Mouse (Mus musculus) gastrocnemius, postnatal 36 days (tissue): ENCODE data around the gene Lrrc4c. TPM values are rescaled to one million over a fixed set of nuclear protein-coding genes. Genes with fewer than 3 reads are reported as not detected.
A peak's percentile ranks its signal among the peaks of the same experiment; 100 is the strongest.

Experiments used
- DNase-seq, 2 experiments: peaks; one replicate each; pipeline ENCODE4 v3.0.0; 2022
- intact Hi-C: fragments of 180-260 bp; cut with DNase I; formaldehyde crosslinking; loops from one replicate; pipeline ENCODE4 v1.15.1; 2025
- long read RNA-seq, 2 experiments: library from polyadenylated mRNA; stranded (forward); transcript quantifications; one replicate each; pipeline ENCODE4 v2.0.0; 2021
- total RNA-seq, 2 experiments: library from RNA; stranded (reverse); gene quantifications; 2 replicates each; pipeline ENCODE4 v1.2.3; 2021

Lrrc4c gene
- total RNA-seq = under 1 TPM; 0.08 to 0.22 TPM
- long read RNA-seq, experiment 1 = 0 reads
- long read RNA-seq, experiment 2 = 0 reads

DNA sequence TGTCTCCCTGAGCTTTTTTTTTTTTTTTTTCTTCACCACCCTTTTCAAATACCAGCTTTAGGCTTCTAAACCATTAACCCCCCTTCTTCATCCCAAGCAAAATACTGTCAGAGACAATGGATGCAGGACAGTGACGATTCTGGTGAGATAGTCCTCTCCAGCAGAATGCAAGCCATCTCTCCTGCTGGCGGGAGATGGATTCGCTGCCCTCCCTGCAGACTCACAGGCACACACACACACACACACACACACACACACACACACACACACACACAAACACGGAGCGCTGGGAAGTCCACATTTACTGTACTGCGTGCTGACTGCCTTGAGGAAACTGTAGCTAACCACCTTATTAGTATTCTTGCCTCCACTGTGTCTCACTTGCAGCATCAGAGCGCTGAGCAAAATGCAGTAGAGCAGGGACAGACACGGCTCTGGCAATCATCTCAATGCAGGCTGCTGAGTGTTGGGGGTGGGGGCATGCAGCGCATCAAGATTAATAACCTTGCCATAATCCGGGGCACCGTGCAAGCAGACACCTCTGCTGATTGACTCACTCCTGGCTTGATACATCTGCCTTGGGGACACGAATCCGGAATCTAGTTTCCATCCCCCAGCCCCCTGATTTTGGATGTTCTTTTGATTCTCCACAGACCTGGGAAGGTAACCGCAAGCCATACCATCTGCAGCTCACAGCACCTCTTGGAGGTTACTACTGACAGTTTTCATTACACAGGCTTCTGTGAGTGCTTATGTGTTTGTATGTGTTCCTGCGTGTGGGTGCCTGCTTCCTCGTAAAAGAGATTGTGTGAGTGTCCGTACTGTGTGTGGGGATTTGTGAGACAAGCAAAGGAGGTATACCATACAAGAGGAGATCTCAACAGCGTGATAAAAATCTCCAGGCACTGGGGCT lies at the start of gene Lrrc4c:
TSS of gene Lrrc4c (plus strand) at position 783 of the 913 bp plus-strand sequence.
- intact Hi-C loops = no loop called here
- DNase-seq = no peak

DNA sequence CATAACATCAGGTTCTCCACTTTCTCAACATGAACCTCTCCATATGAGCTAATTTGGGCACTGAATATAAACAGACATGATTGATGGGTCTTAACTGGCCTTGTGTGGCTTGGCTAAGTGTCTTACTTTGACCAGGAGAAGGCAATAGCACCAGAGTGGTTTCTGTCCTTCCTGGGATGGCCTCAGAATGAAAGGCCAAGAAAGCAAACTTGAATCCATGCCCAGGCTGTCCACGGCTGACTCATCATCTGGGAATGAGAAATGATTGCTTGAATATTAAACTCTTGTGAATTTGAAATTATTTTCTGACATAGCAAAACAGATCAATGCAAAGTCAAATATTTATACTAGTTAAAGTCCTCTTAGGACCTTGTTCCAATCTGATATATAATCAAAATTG lies 42.9 kb upstream of the Lrrc4c start:
- intact Hi-C loops = no loop called here
- peak in 1 of 2 experiments; percentile 7 for DNase-seq

DNA sequence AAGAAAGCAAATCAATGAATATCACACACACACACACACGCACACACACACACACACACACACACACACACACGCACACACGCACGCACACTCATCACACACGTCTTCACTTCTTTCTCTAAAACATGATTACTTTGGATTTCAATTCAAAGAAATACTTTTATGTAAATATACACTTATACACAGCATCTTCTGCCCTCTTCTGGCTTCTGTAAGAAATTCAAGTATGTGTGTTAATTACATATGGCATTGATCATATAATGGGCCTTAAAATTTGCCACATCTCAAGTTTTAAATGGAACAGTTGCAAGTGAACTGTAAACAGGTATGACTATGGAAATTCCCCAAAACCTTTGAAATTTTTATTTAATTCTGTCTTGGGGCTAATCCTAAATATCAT lies 35.0 kb upstream of the Lrrc4c start:
- intact Hi-C loops = no loop called here
- DNase-seq = no peak

DNA sequence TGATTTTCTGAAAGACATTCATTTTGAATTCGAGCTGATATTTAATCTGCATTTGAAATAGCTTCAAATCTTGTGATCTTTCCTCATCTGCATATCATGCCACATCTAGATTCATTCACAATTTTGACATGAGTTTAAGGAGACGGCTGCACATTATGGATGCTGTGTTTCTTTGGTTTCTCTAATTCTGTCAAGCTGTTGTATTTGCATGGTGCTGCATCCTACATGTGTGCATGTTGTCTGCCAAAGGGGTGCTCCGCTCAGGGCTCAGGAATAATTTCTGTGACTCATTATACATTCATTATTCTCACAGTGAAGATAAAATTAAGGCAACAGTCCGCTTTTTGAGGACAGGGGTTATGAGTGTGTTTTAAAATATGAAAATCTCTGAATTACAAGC lies 30.5 kb upstream of the Lrrc4c start:
- intact Hi-C loops = no loop called here
- no peak for DNase-seq

DNA sequence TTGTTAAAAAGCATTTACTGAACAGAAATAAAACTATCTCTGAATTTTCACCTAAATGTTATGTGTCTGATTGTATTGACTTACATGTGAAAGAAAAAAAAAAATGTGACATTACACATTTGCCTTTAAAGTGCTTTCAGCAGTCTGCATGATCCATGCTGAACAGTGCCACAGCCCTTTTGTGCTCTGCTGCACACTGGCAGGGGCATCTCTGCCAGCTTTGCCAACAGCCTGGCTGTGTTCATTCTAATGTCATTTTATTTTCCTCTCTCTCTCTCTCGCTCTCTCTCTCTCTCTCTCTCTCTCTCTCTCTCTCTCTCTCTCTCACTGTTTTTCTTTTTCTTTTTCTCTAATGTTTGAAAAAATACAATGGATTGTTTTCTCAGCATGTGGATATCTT lies 27.4 kb upstream of the Lrrc4c start:
- intact Hi-C loops = no loop called here
- no peak for DNase-seq

DNA sequence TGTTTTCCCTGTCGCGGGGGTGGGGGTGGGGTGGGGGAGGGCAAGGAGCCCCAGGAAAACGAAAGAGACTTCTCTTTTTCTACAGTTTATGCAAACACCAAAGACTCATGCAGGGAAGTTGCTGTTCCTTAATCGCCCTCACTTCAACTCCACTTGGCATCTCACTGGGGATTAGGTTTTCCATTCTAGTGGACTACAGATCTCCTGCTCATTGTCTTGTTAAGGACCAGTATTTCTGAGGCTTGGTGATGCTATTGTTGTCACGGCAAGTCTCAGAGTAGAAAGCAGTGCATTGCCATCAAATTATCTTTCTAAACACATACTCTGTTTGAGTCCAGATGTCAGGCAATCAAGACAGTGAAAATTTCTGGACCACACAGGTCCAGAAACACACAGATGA lies 2.9 kb upstream of the Lrrc4c start:
- intact Hi-C loops = no loop called here
- no peak for DNase-seq

DNA sequence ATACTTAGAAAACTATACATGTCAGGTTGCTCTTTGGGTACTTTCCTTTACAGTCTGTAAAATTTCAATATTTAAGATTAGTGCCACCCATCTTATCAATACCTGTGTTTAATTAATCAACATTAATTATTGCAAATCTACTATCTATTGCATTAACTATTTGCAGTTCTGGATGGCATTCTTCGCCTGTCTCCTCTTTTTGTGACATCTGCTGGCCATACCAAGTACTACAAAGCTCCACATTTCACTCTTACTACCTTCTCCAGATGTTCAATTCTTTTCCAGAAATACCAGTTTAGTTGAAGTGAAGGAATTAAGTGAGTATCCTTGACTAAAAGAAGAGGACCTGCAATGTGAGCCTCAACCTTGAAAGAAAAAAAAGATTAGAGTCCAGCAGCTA lies 1.4 kb upstream of the Lrrc4c start:
- DNase-seq = no peak
- intact Hi-C loops = no loop called here

DNA sequence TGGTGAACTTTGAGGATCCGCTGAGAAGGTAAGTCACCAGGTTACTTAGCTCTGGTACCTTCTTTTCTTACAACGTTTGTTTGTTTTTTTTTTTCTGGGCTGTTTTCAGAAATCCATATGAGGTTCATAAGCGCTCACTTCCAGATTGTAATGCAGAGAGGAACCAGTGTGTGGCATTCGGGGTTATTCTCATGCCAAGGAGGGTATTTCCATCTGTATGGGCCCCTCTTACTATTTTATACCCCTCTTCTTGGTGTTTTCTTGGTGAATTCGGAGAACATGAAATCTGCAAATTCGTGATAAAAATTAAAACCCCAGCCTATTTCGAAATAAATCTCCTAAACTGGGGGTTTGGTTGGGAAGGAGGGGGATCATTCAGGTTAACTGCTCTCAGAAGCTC lies 587 bp downstream of the Lrrc4c start:
- DNase-seq = no peak
- intact Hi-C loops = no loop called here

DNA sequence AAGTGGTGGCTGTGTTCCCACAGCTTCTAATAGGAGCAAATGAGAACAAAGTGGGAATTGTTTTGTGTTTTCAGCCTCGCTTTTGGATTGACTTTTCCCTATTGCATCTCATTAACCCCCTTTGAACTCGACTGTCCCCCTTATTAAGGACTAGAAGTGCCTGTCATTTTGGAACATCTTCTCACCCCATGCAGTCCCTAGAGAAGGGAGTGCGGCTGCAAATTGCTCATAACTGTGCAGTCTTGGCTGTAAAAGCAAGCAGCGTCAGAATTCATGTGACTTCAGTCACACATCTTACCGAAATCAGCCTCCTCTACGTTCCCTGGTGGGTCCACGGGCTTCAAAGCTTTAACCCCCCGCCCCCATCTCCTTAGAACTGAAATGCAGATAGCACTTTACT lies 1.2 kb downstream of the Lrrc4c start:
- no peak for DNase-seq
- intact Hi-C loops = no loop called here

DNA sequence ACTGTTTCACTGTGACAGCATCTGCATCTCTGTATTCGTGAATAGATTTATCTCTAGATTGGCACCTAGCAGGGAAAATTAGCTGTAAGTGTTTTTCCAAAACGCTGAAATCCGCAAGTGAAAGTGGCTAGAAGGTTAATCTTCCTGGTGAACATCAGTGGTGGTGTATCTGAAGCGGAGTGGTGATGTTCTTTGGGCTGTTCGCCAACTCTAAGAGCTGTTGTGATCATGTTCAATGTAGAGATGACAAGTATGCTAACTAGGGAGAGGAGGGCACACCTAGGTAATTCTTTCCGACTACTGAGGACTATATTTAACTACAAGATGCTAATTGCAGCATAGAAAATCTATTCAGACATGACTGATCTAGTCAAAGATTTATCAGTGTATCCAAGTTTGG lies 1.7 kb downstream of the Lrrc4c start:
- no peak for DNase-seq
- intact Hi-C loops = no loop called here

DNA sequence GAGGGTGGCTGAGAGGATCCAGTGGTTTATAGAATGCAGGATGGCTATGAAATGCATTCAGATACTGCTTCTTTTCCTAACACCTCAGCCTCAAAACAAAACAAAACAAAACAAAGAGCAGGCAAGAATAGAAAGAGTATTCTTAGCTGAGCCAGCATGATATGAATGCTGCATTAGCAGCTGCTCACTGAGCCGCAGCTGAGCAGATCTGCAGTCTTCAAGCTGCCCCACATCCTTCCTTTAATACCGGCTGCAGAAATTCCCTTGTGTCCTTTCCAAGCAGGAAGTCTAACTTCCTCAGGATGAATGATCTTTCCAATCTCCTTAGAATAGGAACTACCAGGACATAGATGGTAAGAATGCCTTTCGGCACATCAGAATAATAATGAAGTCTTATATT lies 16.7 kb downstream of the Lrrc4c start:
- intact Hi-C loops = no loop called here
- DNase-seq = no peak

DNA sequence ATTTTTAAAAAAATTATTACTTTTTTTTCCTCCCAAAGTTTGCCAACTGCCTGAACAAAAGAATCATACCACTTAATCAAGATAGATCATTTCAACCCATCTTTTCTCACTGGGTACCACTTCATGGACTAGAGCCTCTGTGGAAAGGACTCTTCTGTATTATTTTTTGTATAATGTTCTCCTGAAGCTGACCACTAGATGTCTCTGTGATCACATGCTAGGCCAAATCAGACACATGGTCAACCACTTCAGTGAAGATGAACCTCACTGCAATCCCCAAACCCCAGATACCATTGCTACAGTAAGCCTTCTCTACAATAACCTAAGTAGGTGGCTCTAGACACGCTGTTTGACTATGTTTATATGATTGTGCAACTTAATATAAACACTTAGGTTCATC lies 19.4 kb downstream of the Lrrc4c start:
- intact Hi-C loops = no loop called here
- DNase-seq = no peak

DNA sequence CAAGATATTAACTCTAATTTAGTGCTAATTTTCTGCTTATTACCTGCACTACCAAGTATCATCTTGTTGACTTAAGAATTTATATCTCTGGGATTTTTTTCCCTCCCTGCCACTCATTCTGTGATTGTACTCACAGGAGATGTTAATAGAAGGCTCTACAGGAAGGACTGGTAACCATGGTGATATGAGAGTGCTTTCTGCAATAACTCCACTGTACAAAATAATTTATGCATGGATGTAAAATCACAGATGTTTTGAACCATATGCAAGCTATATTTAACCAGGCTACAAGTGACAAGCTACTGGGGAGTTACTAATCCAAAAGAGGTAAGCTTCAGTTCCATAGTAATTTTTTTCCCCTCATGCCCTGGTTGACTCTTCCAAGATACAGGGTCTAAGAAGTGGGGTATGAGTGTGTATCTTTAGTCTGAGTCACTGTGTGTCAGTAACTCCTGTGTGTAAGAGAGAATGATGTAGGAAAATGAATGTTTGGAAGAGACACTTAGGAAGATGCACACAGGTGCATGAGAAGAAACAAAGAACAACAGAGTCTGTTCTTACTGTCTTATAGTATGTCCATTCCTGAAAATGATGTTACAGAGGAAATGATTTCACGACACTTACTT lies 83.3 kb downstream of the Lrrc4c start:
- DNase-seq = no peak
- intact Hi-C loops = no loop called here

DNA sequence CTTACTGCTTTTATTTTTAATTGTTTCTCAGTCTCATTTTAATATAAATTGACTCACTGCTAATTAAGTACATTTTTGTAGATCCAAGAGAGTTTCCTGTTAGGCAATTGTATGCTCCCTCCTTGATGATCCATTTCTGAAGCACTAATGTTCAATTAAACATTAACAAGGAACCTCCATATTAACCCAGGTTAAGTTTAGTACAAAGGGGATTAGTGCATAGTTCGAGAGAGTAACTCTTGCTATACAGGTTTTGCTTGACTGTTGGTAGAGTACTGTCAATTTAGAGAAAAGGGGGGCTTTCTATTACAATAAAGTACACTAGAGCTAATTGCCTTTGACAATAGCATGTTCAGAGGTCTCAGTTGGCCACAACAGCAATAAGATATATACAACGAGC lies 84.5 kb downstream of the Lrrc4c start:
- no peak for DNase-seq
- intact Hi-C loops = no loop called here

DNA sequence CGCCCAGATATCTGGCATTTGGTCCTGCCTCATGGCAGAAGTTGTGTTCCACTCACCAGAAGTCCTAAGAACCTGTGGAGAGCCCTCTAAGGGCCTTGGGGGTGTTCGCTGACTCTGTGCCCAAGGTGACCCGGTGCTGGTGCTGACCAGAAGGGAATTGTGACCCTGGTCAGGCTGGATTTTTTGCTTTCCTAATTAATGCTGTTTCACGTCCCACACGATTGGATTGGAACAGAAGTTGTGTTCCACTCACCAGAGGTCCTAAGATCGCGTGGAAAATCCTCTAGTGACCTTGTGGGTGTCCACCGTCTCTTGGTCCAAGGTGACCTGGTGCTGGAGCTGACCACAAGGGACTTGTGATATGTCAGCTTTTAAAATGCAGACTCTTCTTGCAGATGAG lies 88.9 kb downstream of the Lrrc4c start:
- no peak for DNase-seq
- intact Hi-C loops = no loop called here

DNA sequence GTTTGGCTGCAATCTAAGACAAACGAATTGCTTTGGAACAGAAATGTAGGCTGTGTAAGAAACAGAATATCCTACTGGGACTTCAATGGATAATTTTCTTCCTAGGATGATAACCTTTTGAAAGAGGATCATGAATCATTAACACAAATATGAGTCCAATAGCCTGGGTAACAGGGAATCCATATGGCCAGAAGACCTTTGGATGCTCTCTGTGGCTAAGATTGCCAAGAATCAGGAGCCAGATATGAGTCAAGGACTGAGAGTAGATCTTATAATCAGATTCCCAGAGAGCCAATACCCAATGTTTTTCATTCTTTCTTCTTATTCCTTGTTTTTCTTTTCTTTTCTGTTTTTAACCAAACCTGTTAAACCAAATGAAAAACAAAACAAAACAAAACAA lies 93.2 kb downstream of the Lrrc4c start:
- DNase-seq = no peak
- intact Hi-C loops = no loop called here

DNA sequence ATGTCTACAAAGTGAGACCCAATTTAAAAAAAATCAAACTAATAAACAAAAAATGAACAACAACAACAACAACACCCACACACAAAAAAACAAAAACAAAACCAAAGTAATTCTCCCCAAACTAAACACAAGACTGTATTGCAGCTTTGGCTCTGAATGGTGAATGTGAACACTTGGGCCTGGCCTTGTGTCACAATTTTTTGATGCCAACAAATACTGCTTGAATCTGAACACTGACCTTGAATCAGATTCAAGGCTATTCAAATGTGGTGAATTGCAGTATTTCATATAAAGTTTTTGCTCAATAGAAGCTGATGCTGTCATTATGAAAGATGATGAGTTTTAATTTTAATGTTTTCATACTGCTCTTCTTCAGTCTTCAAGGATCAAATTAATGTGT lies 143.6 kb downstream of the Lrrc4c start:
- intact Hi-C loops = no loop called here
- no peak for DNase-seq

DNA sequence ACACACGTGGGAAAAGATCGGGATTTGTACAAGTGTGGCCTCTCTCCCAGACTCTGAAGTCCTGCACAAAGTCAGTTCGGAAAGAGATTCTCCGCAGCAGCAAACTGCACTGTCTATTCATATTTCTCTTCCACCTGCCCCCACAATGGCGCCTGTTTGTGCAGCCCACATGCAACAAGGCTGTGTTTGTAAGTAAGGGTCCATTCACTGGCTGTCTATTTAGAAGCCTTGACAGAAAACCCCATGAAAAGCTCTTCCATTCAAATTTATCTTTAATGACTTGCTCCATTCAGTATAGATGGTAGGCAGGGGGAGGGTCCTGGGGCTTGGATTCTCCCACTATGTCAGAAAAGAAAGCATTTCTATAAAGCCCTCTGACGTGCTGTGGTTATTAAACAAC lies 157.7 kb downstream of the Lrrc4c start:
- intact Hi-C loops = no loop called here

DNA sequence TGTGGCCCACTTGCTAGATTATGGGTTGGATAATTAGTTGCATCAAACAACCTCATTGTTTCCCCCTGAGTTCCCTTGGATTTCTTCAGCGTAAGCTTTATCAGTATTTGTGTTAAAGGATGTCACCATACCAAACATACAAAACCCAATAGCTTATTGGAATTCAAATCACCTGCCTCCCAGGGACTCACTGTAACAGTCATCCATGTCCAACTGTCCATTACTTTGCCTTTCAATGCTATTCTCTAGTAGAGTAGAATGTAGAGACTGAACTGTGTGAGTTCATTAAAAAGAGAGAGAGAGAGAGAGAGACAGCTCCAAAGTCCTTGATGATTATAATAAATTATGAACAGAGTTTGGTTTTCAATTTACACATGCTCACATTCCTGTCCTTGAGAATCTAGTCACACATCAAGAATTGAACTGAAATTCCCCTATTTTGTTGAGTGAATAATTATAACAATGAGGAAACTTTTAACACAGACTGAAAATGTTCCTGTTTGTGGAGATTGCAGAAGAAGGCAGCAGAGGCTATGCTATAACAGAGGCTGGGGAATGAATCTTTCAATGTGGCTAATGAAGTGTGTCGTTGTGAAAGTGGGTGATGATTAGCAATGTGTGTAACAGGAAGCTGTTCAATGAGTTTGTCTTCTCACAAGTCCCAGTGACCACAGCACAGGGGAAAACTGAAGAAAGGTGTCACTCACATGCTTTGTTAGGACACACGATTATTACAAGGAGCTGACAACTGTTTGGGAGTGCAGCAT lies 181.3 kb downstream of the Lrrc4c start:
- intact Hi-C loops = no loop called here
- no peak for DNase-seq

More for the DNA sequence above, 157.7 kb downstream of the Lrrc4c start:
- no peak for DNase-seq

DNA sequence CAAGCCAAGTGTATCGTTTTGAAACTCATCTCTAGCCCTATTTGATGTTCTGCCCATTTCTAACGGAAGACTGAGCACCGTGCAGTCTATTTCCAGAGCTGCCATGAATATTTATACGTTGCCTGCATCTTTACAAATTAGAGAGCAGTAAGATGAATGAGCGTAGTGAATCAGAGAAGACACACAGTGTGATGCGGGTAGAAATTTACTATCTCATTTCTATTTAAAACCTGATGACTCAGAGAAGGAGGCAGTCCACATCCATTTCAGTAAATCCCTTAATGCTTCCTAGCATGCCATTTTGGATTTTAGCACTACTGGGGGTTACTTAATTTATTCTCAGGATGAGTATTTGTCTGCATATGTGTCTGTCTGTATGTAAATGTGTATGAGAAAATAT lies 186.2 kb downstream of the Lrrc4c start:
- intact Hi-C loops = no loop called here
- no peak for DNase-seq

DNA sequence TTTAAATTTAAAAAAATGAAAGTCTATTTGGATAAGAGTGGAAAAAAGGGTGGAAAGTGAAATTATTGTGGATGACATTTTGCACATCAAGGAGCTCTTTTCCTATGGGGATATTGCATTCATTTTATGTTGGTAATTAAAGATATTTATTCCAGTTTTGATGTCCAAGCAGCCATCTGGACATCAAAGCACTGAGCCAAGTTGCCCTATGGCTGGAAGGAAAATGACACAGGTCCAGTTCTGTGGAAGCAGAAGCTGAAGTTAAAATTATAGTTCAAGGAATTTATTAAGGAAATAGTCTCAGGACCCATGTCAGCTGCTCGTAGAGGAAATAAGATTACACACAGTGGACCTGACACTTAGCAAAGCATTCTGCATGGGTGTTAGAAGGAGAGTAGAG lies 187.7 kb downstream of the Lrrc4c start:
- DNase-seq = no peak
- intact Hi-C loops = no loop called here
